Mouse (Mus musculus) liver, adult 2 months (tissue): ENCODE measurements around the gene Ncf4.

Source experiments
- CTCF ChIP-seq: fragments of 200-500 bp; IDR thresholded peaks from 2 replicates; pipeline ENCODE4 v1.5.1; 2011; ENCODE audit warnings: low read depth, low read length, control low read depth
- POLR2A ChIP-seq: fragments of 200-500 bp; IDR thresholded peaks from 2 replicates; pipeline ENCODE4 v1.6.1; 2011; ENCODE audit warnings: low read length, control low read depth; ENCODE audit not compliant: insufficient read depth; ENCODE audit errors: extremely low read depth

DNA sequence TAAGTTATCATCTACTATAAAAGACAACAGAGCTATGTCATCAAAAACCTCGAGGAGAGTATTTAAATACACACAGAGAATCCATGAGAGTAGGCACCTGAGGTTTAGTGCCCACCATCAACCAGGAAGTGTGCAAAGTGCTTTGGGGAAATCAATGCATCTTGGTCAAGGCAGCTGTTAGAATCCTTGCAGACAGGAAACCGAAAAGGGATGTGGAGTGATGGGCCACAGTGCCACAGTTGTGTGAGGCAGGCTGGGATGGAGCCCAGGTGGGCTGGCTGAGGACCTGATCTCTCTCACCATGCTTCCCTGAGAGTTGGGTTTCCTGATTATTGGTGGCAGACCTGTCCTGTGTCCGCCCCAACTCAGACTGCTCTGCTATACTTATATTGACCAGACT lies 55.0 kb downstream of the Ncf4 start:
- TF ChIP-seq CTCF (no peak), POLR2A (no peak)
